Mouse (Mus musculus) thymus, adult 18-20 months (tissue): ENCODE results near the gene P2rx7.

Experiments used
- DNase-seq, 2 experiments: peaks; one replicate each; pipeline ENCODE4 v3.0.0; 2022; ENCODE audit warnings: mixed read lengths in 2 of 2

Gene P2rx7

GRCm38 (mm10) chr5:122695516-122695915, 51.8 kb downstream of the P2rx7 start:
- DNase-seq: no peak

- DNase-seq: peak in 1 of 2 experiments; percentile 34
These were observed 54.5 kb downstream of the P2rx7 start for GRCm38 (mm10) chr5:122698041-122698700.

- DNase-seq: no peak
These were observed 55.0 kb downstream of the P2rx7 start for GRCm38 (mm10) chr5:122698701-122699060.

GRCm38 (mm10) chr5:122700109-122700836, 56.6 kb downstream of the P2rx7 start:
- no peak for DNase-seq

- no peak for DNase-seq
These were observed 57.1 kb downstream of the P2rx7 start for GRCm38 (mm10) chr5:122700837-122701212.

- DNase-seq: no peak
These were observed 58.4 kb downstream of the P2rx7 start for GRCm38 (mm10) chr5:122702156-122702555.

GRCm38 (mm10) chr5:122703574-122703973, 59.9 kb downstream of the P2rx7 start:
- DNase-seq: no peak

- no peak for DNase-seq
These were observed 60.9 kb downstream of the P2rx7 start for GRCm38 (mm10) chr5:122704571-122704970.

- no peak for DNase-seq
These were observed 61.5 kb downstream of the P2rx7 start for GRCm38 (mm10) chr5:122705174-122705573.

GRCm38 (mm10) chr5:122706917-122707275, 63.2 kb downstream of the P2rx7 start:
- DNase-seq: no peak

DNA sequence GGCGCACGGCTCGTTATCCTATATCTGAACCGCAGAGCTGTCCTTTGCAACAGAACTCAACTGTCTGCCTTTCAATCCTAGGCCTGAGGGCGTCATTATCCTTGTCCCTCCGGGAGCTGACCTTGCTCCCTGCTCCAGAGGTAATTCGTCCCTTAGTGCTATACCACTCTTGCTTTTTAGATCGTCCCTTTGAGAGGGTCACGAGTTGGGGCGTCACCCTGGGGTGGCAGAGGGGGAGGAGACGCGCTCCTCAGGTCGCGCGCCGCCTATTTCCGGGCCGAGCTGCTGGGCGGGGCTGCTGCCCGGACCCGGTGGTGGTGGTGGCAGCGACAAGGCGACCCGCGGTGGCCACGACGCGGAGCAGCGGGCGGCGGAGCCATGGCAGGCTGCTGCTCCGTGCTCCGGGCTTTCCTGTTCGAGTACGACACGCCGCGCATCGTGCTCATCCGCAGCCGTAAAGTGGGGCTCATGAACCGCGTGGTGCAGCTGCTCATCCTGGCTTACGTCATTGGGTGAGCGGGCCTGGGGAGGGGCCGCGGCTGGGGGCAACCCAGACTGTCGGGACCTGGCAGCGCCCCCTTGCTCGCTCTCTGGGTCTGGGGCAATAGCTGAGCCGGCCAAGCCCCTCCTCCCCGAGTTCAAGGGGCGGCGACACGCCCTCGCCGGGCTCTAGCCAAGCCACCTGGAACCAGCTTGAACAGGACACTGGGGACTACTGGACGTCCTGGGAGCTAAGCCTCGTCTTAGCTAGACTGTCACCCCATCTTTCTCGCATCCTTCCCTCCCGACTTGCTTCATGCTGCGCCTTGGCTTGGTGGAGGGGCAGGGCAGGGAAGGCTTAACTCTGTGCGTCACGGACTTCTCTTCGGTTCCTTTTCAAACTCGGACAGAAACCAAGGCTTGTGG, 63.8 kb downstream of the P2rx7 start, which contains the start of gene P2rx4:
P2rx4 (plus strand) TSS at position 269 of the 906 bp plus-strand sequence.
- DNase-seq: peak; percentile 79 to 84

DNA sequence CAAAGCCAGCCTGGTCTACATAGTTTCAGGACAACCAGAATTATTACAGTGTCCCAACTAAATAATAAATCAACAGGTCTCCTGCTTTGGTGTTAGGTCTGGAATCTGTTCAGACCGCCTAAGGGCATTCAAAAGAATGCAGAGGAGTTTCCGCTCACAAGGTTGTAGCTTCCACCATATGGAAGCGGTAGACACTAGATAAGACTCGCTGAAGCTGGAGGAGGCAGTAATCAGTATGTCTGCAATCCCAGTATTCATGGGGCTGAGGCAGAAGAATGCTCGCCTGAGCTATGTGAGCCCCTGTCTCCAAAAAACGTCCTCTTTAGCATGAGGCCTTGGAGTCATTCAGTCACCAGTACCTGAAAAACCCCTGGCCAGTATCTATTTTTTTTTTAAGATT, 65.1 kb downstream of the P2rx7 start:
- no peak for DNase-seq

GRCm38 (mm10) chr5:122715723-122716122, 72.0 kb downstream of the P2rx7 start:
- DNase-seq: no peak

- DNase-seq: no peak
These were observed 73.1 kb downstream of the P2rx7 start for GRCm38 (mm10) chr5:122716793-122717192.

- no peak for DNase-seq
These were observed 74.7 kb downstream of the P2rx7 start for GRCm38 (mm10) chr5:122718400-122718799.

GRCm38 (mm10) chr5:122719168-122719567, 75.5 kb downstream of the P2rx7 start:
- DNase-seq: peak in 1 of 2 experiments; percentile 30

- DNase-seq: no peak
These were observed 81.7 kb downstream of the P2rx7 start for GRCm38 (mm10) chr5:122725453-122725852.

DNA sequence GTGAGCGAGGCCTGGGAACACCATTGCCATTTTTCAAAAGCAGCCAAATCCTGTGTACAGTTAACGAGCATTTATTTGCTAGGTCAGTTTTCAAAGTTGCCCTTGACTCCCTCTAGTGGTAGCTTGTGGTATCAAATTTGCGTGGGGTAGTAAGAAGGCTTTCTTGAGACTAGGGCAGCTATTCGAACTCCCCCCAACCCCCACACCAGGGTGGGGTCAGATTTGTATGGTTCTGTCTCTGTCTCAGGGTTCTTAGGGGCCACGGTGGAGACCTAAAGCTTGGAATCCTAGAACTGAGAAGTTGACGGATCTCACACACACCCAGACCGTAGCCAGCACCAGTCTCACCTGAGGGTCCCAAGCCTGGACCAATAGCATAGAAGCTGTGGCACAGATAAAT, 82.4 kb downstream of the P2rx7 start:
- peak in 1 of 2 experiments; percentile 33 for DNase-seq

- DNase-seq: no peak
These were observed 82.9 kb downstream of the P2rx7 start for GRCm38 (mm10) chr5:122726595-122726994.

- no peak for DNase-seq
These were observed 83.4 kb downstream of the P2rx7 start for GRCm38 (mm10) chr5:122727096-122727495.

DNA sequence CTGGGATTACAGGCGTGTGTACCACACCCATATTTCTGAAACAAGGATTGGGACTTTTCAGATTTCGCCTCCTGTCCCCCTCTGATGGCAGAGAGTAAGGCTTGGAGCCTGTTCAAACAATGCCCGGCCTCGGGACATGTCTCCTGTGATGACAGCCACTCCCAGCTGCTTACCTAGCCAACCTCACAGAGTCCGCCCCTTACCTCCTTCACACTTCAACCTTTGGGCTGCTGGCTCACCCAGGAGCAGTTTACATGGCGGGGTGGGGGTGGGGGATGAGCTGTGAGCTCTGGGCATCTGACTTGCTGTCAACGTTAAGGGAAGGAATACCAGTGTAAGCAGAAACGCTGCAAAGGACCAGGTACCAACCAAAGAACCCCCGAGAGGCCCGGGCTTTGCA, 87.1 kb downstream of the P2rx7 start:
- no peak for DNase-seq

DNA sequence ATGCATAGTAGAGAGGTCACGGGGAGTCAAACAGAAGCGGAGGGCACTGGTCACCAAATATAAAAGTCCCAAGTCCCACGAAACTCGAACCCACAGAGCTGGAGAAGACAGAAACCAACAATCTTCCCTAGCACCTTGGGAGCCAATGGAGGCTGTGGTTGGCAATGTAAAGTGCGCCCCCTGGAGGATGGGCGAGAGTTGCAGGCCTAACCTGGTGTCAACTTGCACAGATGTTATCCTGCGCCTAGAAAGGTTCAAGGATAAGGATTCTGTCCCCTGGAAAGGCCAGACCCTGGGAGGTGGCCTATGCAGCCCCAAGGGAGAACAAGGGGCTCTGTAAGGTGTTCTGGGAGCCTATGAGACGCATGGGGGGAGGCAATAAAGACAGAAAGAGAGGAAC, 87.6 kb downstream of the P2rx7 start:
- peak; percentile 46 to 56 for DNase-seq

GRCm38 (mm10) chr5:122731991-122732673, 88.4 kb downstream of the P2rx7 start:
- DNase-seq: peak; percentile 32 to 53
